Mouse (Mus musculus) neural tube, embryonic 14.5 days (tissue): Measurements from ENCODE around the gene Sohlh2. TPM values are rescaled to one million over a fixed set of nuclear protein-coding genes. Genes with fewer than 3 reads are reported as not detected.
A peak's percentile ranks its signal among the peaks of the same experiment; 100 is the strongest.
"Not testable (repeated sequence)": the region's sequence is repeated elsewhere in the genome, so short reads cannot be mapped to it uniquely, and the experiment has no call there.

ENCODE experiments used
- ATAC-seq: fragments of 200-750 bp; cut with Nextera tagmentation; 2 replicates; pipeline ENCODE4 v1.8.0; 2017; ENCODE audit warnings: low read depth, mild to moderate bottlenecking, moderate TSS enrichment, moderate library complexity
- H3K27ac ChIP-seq: fragments of 300-500 bp; sonication (generic); 2 replicates; pipeline ENCODE4 v1.5.1; 2014; ENCODE audit warnings: low read depth, mild to moderate bottlenecking, control low read depth, low read length, moderate library complexity, mixed read lengths
- H3K27me3 ChIP-seq: fragments of 300-500 bp; sonication (generic); 2 replicates; pipeline ENCODE4 v1.6.1; 2014; ENCODE audit warnings: low read length; ENCODE audit not compliant: control insufficient read depth, insufficient read depth
- H3K36me3 ChIP-seq: fragments of 300-500 bp; sonication (generic); 2 replicates; pipeline ENCODE4 v1.6.1; 2014; ENCODE audit warnings: low read length, mixed read lengths; ENCODE audit not compliant: control insufficient read depth, insufficient read depth
- H3K4me1 ChIP-seq: fragments of 300-500 bp; sonication (generic); 2 replicates; pipeline ENCODE4 v1.6.1; 2014; ENCODE audit warnings: low read length; ENCODE audit not compliant: control insufficient read depth, insufficient read depth
- H3K4me2 ChIP-seq: fragments of 300-500 bp; sonication (generic); 2 replicates; pipeline ENCODE4 v1.6.1; 2014; ENCODE audit warnings: mild to moderate bottlenecking, low read depth, low read length, control low read depth
- H3K4me3 ChIP-seq: fragments of 300-500 bp; sonication (generic); 2 replicates; pipeline ENCODE4 v1.5.1; 2014; ENCODE audit warnings: low read depth, low read length, control low read depth, mixed read lengths
- H3K9ac ChIP-seq: fragments of 300-500 bp; sonication (generic); replicated peaks from 2 replicates; pipeline ENCODE4 v1.6.1; 2014; ENCODE audit warnings: low read depth, mild to moderate bottlenecking, control low read depth, low read length, mixed read lengths
- H3K9me3 ChIP-seq: fragments of 300-500 bp; sonication (generic); 2 replicates; pipeline ENCODE4 v1.6.1; 2016; ENCODE audit warnings: low read length; ENCODE audit not compliant: control insufficient read depth
- WGBS: fragments of 180-500 bp; shearing (Covaris S2); extraction: QIAGEN DNeasy Blood & Tissue Kit; methylation state at CpG from one replicate; pipeline ENCODE4 v1.1.7; 2014; 5-methylcytosine and 5-hydroxymethylcytosine counted together
- polyA plus RNA-seq: library from polyadenylated mRNA; unstranded; fragments of >200 nt; fragmentation: Nextera tagmentation; extraction: Ambion mirVana; gene quantifications from 2 replicates; pipeline ENCODE4 v1.2.1, GENCODE M21; 2014

The Sohlh2 gene
- polyA plus RNA-seq, 1 experiment from 2014 or later, result 0.08 TPM

- 63% methylated on average over 8 of the region's 8 CpGs for WGBS
- Histone ChIP-seq H3K4me2 (no peak overlapping the region), H3K4me1 (no peaks in the 10 kb centered on the region), H3K27me3 (no peaks in the 10 kb centered on the region), H3K36me3 (no peaks in the 10 kb centered on the region), H3K9ac (no peak overlapping the region), H3K9me3 (no peaks in the 10 kb centered on the region), H3K27ac (no peak overlapping the region), H3K4me3 (no peak overlapping the region)
- ATAC-seq, result no peak
Observed at GRCm38 (mm10) chr3:55194792-55195191, 13.0 kb downstream of the Sohlh2 start.

- 76% methylated on average over 5 of the region's 5 CpGs for WGBS
- Histone ChIP-seq H3K36me3 (no peaks in the 10 kb centered on the region), H3K27ac (no peak overlapping the region), H3K9ac (no peak overlapping the region), H3K4me2 (no peak overlapping the region), H3K9me3 (no peaks in the 10 kb centered on the region), H3K4me3 (no peak overlapping the region), H3K27me3 (no peaks in the 10 kb centered on the region), H3K4me1 (no peaks in the 10 kb centered on the region)
- no peak for ATAC-seq
Observed at GRCm38 (mm10) chr3:55195581-55196327, 13.9 kb downstream of the Sohlh2 start.

- Histone ChIP-seq H3K9ac (no peak overlapping the region), H3K4me2 (no peak overlapping the region), H3K4me3 (no peak overlapping the region), H3K36me3 (no peaks in the 10 kb centered on the region), H3K27ac (no peak overlapping the region), H3K27me3 (no peaks in the 10 kb centered on the region), H3K9me3 (no peaks in the 10 kb centered on the region), H3K4me1 (no peaks in the 10 kb centered on the region)
- ATAC-seq, result no peak
- 74% methylated on average over 2 of the region's 2 CpGs for WGBS
Observed at GRCm38 (mm10) chr3:55196328-55196710, 14.5 kb downstream of the Sohlh2 start.

DNA sequence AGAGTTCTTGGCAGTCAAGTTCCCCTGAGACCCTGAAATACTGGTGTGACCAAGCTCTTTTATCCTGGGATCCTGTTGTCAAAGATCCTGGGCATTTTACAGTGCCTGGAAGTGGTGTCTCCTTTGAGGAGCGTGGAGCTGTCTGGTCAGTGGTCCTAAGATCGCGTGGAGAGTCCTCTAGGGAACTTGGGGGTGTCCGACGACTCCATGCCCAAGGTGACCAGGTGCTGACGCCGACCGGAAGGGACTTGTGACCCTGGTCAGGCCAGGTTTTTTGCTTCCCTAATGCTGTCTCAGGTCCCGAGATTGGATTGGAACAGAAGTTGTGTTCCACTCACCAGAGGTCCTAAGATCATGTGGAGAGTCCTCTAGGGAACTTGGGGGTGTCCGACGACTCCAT lies 21.8 kb downstream of the Sohlh2 start:
- not testable (repeated sequence) for H3K36me3 ChIP-seq, H3K9me3 ChIP-seq, H3K27ac ChIP-seq, ATAC-seq, H3K4me3 ChIP-seq, H3K27me3 ChIP-seq, H3K4me2 ChIP-seq, H3K4me1 ChIP-seq, H3K9ac ChIP-seq
- WGBS, result 91% methylated on average over 11 of the region's 11 CpGs

- Histone ChIP-seq H3K9ac (no peak overlapping the region), H3K4me1 (no peaks in the 10 kb centered on the region), H3K9me3 (no peaks in the 10 kb centered on the region), H3K27me3 (no peaks in the 10 kb centered on the region), H3K4me2 (no peak overlapping the region), H3K4me3 (no peak overlapping the region), H3K27ac (no peak overlapping the region), H3K36me3 (no peaks in the 10 kb centered on the region)
- no peak for ATAC-seq
- WGBS, result 96% methylated on average over 2 of the region's 2 CpGs
Observed at GRCm38 (mm10) chr3:55206413-55206812, 24.6 kb downstream of the Sohlh2 start.

GRCm38 (mm10) chr3:55207665-55208064 lies 25.8 kb downstream of the Sohlh2 start:
- ATAC-seq, result no peak; the same call in 1 of the 2 replicates
- H3K27me3 ChIP-seq, result no peaks in the 10 kb centered on the region
- no peaks in the 10 kb centered on the region for H3K36me3 ChIP-seq
- no peaks in the 10 kb centered on the region for H3K4me1 ChIP-seq
- H3K27ac ChIP-seq, result no peak overlapping the region
- H3K4me2 ChIP-seq, result no peak overlapping the region
- H3K9me3 ChIP-seq, result no peaks in the 10 kb centered on the region
- no peak overlapping the region for H3K4me3 ChIP-seq
- WGBS, result 55% methylated on average over 6 of the region's 6 CpGs
- no peak overlapping the region for H3K9ac ChIP-seq

GRCm38 (mm10) chr3:55212254-55212653 lies 30.4 kb downstream of the Sohlh2 start:
- Histone ChIP-seq H3K4me2 (no peak overlapping the region), H3K36me3 (no peaks in the 10 kb centered on the region), H3K4me1 (0 out of 2 replicates have a peak, but pooled peaks cover 3% of the 10 kb centered on the region), H3K27me3 (no peaks in the 10 kb centered on the region), H3K27ac (no peak overlapping the region), H3K9me3 (no peaks in the 10 kb centered on the region), H3K4me3 (no peak overlapping the region), H3K9ac (no peak overlapping the region)
- WGBS, result 48% methylated on average over 2 of the region's 2 CpGs
- ATAC-seq, result no peak

DNA sequence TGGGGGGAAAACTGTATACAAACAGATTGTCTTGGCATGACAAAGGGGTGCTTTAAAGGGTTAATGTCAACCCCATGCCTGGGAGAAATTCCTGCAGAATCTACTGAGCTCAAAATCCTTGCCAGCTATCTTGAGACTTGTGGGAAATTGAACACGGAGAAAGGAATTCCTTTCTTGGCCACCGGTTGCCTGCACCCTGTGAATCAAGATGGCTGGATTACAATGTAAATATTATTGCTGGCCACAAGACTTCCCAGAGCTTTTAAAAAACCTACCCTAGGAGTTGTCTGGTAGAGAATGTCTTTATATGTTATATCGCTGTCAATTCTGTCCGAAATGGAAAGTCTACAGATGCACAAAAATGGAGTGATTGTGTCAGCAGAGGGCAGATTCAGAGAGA lies 32.0 kb downstream of the Sohlh2 start:
- H3K4me3 ChIP-seq, result no peak overlapping the region
- ATAC-seq, result no peak
- H3K4me2 ChIP-seq, result no peak overlapping the region
- WGBS, result 71% methylated on average over 4 of the region's 4 CpGs
- no peak overlapping the region for H3K27ac ChIP-seq
- no peak overlapping the region for H3K9ac ChIP-seq
- no peaks in the 10 kb centered on the region for H3K27me3 ChIP-seq
- H3K4me1 ChIP-seq, result 0 out of 2 replicates have a peak, but pooled peaks cover 3% of the 10 kb centered on the region
- H3K36me3 ChIP-seq, result no peaks in the 10 kb centered on the region
- H3K9me3 ChIP-seq, result no peaks in the 10 kb centered on the region

DNA sequence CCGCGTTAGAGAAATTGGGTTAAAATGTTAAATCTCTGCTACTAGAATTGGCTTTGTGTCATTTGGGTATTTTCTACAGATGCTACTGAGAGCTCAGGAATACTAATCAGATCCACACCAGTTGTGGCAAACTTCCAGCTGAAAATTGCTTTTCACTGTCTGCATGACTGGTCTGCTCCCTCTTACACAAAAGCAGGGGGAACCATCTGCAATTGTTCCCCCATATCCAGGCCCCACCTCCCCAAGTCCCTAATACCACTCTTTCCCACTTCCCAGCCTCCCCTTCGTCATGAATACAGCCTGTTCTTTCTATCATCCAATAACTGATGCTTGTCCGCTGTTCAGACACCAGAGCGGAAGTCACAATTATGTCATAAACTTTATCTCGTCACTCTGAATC lies 32.6 kb downstream of the Sohlh2 start:
- Histone ChIP-seq H3K27ac (peak overlapping the region; percentile 48; the same call in 1 of the 2 replicates), H3K4me1 (0 out of 2 replicates have a peak, but pooled peaks cover 3% of the 10 kb centered on the region), H3K36me3 (no peaks in the 10 kb centered on the region), H3K9me3 (no peaks in the 10 kb centered on the region), H3K4me2 (no peak overlapping the region), H3K9ac (no peak overlapping the region), H3K4me3 (no peak overlapping the region), H3K27me3 (no peaks in the 10 kb centered on the region)
- ATAC-seq, result no peak
- WGBS, result 74% methylated on average over 6 of the region's 6 CpGs
